Mouse (Mus musculus) adipocyte (in vitro differentiated cells): ENCODE results near the gene Wdr25.

Source experiments
- DNase-seq: peaks from one replicate; pipeline ENCODE4 v3.0.0-alpha.2; 2016; ENCODE audit warnings: low spot score

Wdr25 gene

DNA sequence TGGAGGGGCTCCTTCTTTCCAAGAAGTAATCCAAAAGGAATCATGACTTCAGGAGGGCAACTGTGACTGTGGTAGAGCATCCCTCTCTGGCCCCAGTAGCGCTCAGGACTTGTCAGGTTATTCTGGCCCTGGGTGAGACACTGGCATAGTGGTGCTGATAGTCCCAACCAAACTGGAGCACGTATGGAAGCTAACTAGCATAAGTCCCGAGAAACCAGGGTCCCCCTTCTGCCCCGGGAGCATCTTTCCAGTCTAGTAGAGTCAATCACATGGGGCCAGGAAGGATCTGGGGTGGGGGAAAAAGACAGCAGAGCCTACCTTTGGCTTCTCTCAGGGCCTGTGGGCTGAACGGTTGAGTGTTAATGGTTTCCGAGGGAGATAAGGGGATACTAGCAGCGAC is 175.3 kb downstream of the Wdr25 start:
- DNase-seq, result no peak

DNA sequence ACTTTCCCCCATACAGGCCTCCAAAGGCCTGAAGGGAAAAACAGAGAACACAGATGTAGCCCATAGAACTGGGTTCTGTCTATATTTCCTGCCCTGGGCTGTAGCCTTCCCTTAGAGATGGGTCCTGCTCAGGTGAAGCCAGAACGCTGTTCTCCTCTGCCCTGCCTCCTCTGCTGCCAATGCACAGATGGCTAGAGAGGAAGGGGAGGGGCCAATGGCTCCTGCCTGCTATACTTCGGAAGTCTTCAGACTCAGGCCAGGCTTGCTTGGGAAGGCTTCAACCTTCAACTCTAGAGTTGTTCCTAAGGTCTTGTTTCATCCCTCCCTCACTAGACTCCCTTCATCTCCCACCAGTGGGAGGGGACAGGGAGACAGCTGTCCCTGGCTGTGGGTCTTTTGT is 176.3 kb downstream of the Wdr25 start:
- no peak for DNase-seq

DNA sequence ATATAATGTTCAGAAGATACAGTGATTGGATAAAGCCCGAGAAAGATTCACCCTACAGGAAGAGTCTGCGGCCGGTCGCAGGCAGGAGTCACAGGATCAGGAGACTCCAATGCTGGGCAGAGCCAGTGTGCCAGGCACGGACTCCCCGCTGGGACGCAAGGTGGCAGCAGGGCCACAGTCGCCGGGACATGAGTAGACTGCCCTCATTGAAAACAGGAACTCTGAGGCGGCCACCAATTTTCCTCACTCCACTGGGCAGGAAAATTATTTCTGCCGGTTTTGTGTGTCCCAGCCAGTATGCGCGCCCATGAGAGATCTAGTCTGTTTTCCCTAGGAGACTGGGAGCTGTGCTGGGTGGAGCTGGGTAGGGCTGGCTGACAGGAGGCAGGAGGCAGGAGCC is 177.8 kb downstream of the Wdr25 start:
- no peak for DNase-seq

DNA sequence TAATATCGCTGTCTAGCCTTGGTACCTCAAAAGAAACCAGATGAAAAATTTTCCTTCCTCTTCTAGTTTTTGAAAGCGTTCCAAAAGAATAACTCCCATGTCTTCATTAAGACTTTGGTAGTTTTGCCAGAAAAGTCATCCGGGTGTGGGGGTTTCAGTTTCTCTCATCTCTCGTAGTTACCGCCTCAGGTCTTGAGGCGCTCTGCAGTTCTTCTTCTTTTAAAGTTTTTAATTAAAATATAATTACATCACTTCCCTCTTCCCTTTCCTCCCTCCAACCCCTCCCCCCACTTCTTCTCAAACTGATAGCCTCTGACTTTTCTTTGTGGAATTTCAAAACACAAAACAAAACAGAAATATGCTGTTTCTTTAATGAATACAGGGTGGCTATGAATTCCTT is 180.7 kb downstream of the Wdr25 start:
- no peak for DNase-seq

DNA sequence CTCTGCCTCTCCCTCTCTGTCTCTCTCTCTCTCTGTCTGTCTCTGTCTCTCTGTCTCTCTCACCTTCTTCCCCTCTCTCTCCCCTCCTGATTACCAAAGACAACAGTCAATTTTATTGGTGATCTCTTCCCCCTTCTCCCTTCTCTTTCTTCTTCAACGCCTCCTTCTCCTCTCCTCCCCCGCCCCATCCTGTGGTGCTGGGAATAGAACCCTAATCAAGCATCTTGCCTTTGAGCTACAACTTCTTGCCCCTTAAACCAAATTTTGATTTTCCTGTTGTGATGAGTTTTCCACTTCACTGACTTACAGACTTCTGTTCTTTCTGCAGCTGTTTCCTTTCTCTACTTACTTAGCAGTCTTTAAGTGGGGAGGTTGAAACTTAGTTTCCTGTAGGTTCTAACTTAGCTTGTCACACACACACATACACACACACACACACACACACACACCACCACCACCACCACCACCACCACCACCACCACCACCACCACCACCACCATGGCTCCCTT is 181.4 kb downstream of the Wdr25 start:
- DNase-seq, result no peak

DNA sequence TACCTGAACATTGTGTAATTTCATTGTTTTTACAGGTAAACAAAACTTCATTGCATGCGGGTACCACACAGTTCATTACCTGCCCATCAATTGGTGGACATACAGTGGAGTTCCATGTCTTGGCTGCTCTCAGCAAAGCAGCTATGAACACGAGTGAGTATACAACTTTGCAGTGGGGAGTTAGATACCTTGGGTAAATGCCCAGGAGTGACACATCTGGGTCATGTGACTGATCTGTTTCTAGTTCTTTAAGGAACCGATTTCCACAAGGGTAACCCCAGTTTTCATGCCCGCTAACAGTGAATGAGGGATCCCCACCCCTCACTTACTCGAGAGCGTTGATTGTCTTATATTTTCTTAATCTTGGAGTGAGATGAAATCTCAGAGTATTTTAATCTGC is 183.6 kb downstream of the Wdr25 start:
- no peak for DNase-seq
